Mouse (Mus musculus): ENCODE results near the gene 4931409K22Rik. TPM values are rescaled to one million over a fixed set of nuclear protein-coding genes. Genes with fewer than 3 reads are reported as not detected.
A peak's percentile ranks its signal among the peaks of the same experiment; 100 is the strongest.

4931409K22Rik gene
- polyA plus RNA-seq, 1 experiment from 2014 or later, result 0.10 TPM

- 7% methylated on average over 6 of the region's 6 CpGs for WGBS
- H3K4me1 ChIP-seq (ENCODE audit: control insufficient read depth, insufficient read depth, low read length), result peaks cover 7% of the 10 kb centered on the region; the same call in 1 of the 2 replicates
Measured at GRCm38 (mm10) chr5:24527780-24528179, 28.8 kb downstream of the 4931409K22Rik start.

GRCm38 (mm10) chr5:24526889-24527230 lies 29.7 kb downstream of the 4931409K22Rik start, which contains the start of gene Gbx1:
TSS of gene Gbx1 (minus strand) at chr5:24527202.
- H3K4me3 ChIP-seq (ENCODE audit: low read depth, low read length), result peak within 1 kb of the TSS; percentile 35
- no peak within 1 kb of the TSS for H3K27ac ChIP-seq (ENCODE audit: low read length)
- H3K36me3 ChIP-seq (ENCODE audit: control insufficient read depth, insufficient read depth, low read length), result no peaks in the 10 kb centered on the region
- H3K9me3 ChIP-seq (ENCODE audit: control insufficient read depth, low read depth, low read length), result no peaks in the 10 kb centered on the region
- no peak for ATAC-seq (ENCODE audit: insufficient number of reproducible peaks, insufficient read depth, low FRiP score, low read depth)
- 1% methylated on average over 28 of the region's 49 CpGs for WGBS
- no peak within 1 kb of the TSS; the same call in 1 of the 2 replicates for H3K9ac ChIP-seq (replicated peaks; ENCODE audit: low read depth, low read length)
- H3K4me1 ChIP-seq (ENCODE audit: control insufficient read depth, insufficient read depth, low read length), result peaks cover 7% of the 10 kb centered on the region; the same call in 1 of the 2 replicates
- peak within 1 kb of the TSS; percentile 83 for H3K4me2 ChIP-seq (replicated peaks; ENCODE audit: low read depth, low read length)
- peaks cover 69% of the 10 kb centered on the region for H3K27me3 ChIP-seq (ENCODE audit: control insufficient read depth, insufficient read depth, low read length)

More at GRCm38 (mm10) chr5:24527780-24528179, 28.8 kb downstream of the 4931409K22Rik start:
- H3K4me3 ChIP-seq (ENCODE audit: low read depth, low read length), result no peak overlapping the region
- H3K9ac ChIP-seq (replicated peaks; ENCODE audit: low read depth, low read length), result no peak overlapping the region
- H3K27ac ChIP-seq (ENCODE audit: low read length), result no peak overlapping the region
- no peaks in the 10 kb centered on the region for H3K36me3 ChIP-seq (ENCODE audit: control insufficient read depth, insufficient read depth, low read length)
- no peak for ATAC-seq (ENCODE audit: insufficient number of reproducible peaks, insufficient read depth, low FRiP score, low read depth)
- H3K9me3 ChIP-seq (ENCODE audit: control insufficient read depth, low read depth, low read length), result no peaks in the 10 kb centered on the region
- no peak overlapping the region for H3K4me2 ChIP-seq (replicated peaks; ENCODE audit: low read depth, low read length)
- peaks cover 62% of the 10 kb centered on the region for H3K27me3 ChIP-seq (ENCODE audit: control insufficient read depth, insufficient read depth, low read length)

GRCm38 (mm10) chr5:24526190-24526888 lies 30.3 kb downstream of the 4931409K22Rik start:
- ATAC-seq (ENCODE audit: insufficient number of reproducible peaks, insufficient read depth, low FRiP score, low read depth), result no peak

GRCm38 (mm10) chr5:24525360-24526189 lies 31.0 kb downstream of the 4931409K22Rik start:
- Histone ChIP-seq H3K4me2 (replicated peaks; ENCODE audit: low read depth, low read length) (peak overlapping the region; percentile 83), H3K9ac (replicated peaks; ENCODE audit: low read depth, low read length) (no peak overlapping the region), H3K9me3 (ENCODE audit: control insufficient read depth, low read depth, low read length) (no peaks in the 10 kb centered on the region), H3K4me1 (ENCODE audit: control insufficient read depth, insufficient read depth, low read length) (peaks cover 7% of the 10 kb centered on the region; the same call in 1 of the 2 replicates), H3K36me3 (ENCODE audit: control insufficient read depth, insufficient read depth, low read length) (no peaks in the 10 kb centered on the region), H3K27ac (ENCODE audit: low read length) (no peak overlapping the region), H3K4me3 (ENCODE audit: low read depth, low read length) (peak overlapping the region; percentile 35; the same call in 1 of the 2 replicates), H3K27me3 (ENCODE audit: control insufficient read depth, insufficient read depth, low read length) (peaks cover 70% of the 10 kb centered on the region)
- WGBS, result 4% methylated on average over 34 of the region's 34 CpGs
- ATAC-seq (ENCODE audit: insufficient number of reproducible peaks, insufficient read depth, low FRiP score, low read depth), result no peak

More at GRCm38 (mm10) chr5:24526190-24526888, 30.3 kb downstream of the 4931409K22Rik start:
- peak overlapping the region; percentile 35 for H3K4me3 ChIP-seq (ENCODE audit: low read depth, low read length)
- no peak overlapping the region for H3K27ac ChIP-seq (ENCODE audit: low read length)
- H3K4me1 ChIP-seq (ENCODE audit: control insufficient read depth, insufficient read depth, low read length), result peaks cover 7% of the 10 kb centered on the region; the same call in 1 of the 2 replicates
- H3K4me2 ChIP-seq (replicated peaks; ENCODE audit: low read depth, low read length), result peak overlapping the region; percentile 83
- no peaks in the 10 kb centered on the region for H3K9me3 ChIP-seq (ENCODE audit: control insufficient read depth, low read depth, low read length)
- H3K36me3 ChIP-seq (ENCODE audit: control insufficient read depth, insufficient read depth, low read length), result no peaks in the 10 kb centered on the region
- WGBS, result under 1% methylated on average over 73 of the region's 109 CpGs
- no peak overlapping the region; the same call in 1 of the 2 replicates for H3K9ac ChIP-seq (replicated peaks; ENCODE audit: low read depth, low read length)
- H3K27me3 ChIP-seq (ENCODE audit: control insufficient read depth, insufficient read depth, low read length), result peaks cover 70% of the 10 kb centered on the region

GRCm38 (mm10) chr5:24524522-24524921 lies 32.1 kb downstream of the 4931409K22Rik start:
- Histone ChIP-seq H3K4me3 (ENCODE audit: low read depth, low read length) (no peak overlapping the region), H3K27me3 (ENCODE audit: control insufficient read depth, insufficient read depth, low read length) (peaks cover 66% of the 10 kb centered on the region), H3K27ac (ENCODE audit: low read length) (no peak overlapping the region), H3K36me3 (ENCODE audit: control insufficient read depth, insufficient read depth, low read length) (no peaks in the 10 kb centered on the region), H3K9ac (replicated peaks; ENCODE audit: low read depth, low read length) (no peak overlapping the region), H3K9me3 (ENCODE audit: control insufficient read depth, low read depth, low read length) (no peaks in the 10 kb centered on the region), H3K4me2 (replicated peaks; ENCODE audit: low read depth, low read length) (no peak overlapping the region), H3K4me1 (ENCODE audit: control insufficient read depth, insufficient read depth, low read length) (peaks cover 7% of the 10 kb centered on the region; the same call in 1 of the 2 replicates)
- ATAC-seq (ENCODE audit: insufficient number of reproducible peaks, insufficient read depth, low FRiP score, low read depth), result no peak
- WGBS, result 22% methylated on average over 4 of the region's 4 CpGs

GRCm38 (mm10) chr5:24523806-24524205 lies 32.8 kb downstream of the 4931409K22Rik start:
- H3K4me2 ChIP-seq (replicated peaks; ENCODE audit: low read depth, low read length), result no peak overlapping the region
- WGBS, result 54% methylated on average over 8 of the region's 8 CpGs

GRCm38 (mm10) chr5:24521366-24521765 lies 35.2 kb downstream of the 4931409K22Rik start:
- Histone ChIP-seq H3K9ac (replicated peaks; ENCODE audit: low read depth, low read length) (no peak overlapping the region), H3K27me3 (ENCODE audit: control insufficient read depth, insufficient read depth, low read length) (peaks cover 40% of the 10 kb centered on the region), H3K4me3 (ENCODE audit: low read depth, low read length) (no peak overlapping the region), H3K36me3 (ENCODE audit: control insufficient read depth, insufficient read depth, low read length) (no peaks in the 10 kb centered on the region), H3K4me2 (replicated peaks; ENCODE audit: low read depth, low read length) (no peak overlapping the region), H3K4me1 (ENCODE audit: control insufficient read depth, insufficient read depth, low read length) (peaks cover 4% of the 10 kb centered on the region; the same call in 1 of the 2 replicates), H3K27ac (ENCODE audit: low read length) (no peak overlapping the region), H3K9me3 (ENCODE audit: control insufficient read depth, low read depth, low read length) (no peaks in the 10 kb centered on the region)
- 59% methylated on average over 8 of the region's 8 CpGs for WGBS
- no peak for ATAC-seq (ENCODE audit: insufficient number of reproducible peaks, insufficient read depth, low FRiP score, low read depth)

More at GRCm38 (mm10) chr5:24523806-24524205, 32.8 kb downstream of the 4931409K22Rik start:
- no peak for ATAC-seq (ENCODE audit: insufficient number of reproducible peaks, insufficient read depth, low FRiP score, low read depth)
- no peaks in the 10 kb centered on the region for H3K9me3 ChIP-seq (ENCODE audit: control insufficient read depth, low read depth, low read length)
- H3K36me3 ChIP-seq (ENCODE audit: control insufficient read depth, insufficient read depth, low read length), result no peaks in the 10 kb centered on the region
- H3K27ac ChIP-seq (ENCODE audit: low read length), result no peak overlapping the region
- H3K4me1 ChIP-seq (ENCODE audit: control insufficient read depth, insufficient read depth, low read length), result peaks cover 7% of the 10 kb centered on the region; the same call in 1 of the 2 replicates
- peaks cover 59% of the 10 kb centered on the region for H3K27me3 ChIP-seq (ENCODE audit: control insufficient read depth, insufficient read depth, low read length)
- H3K4me3 ChIP-seq (ENCODE audit: low read depth, low read length), result no peak overlapping the region
- H3K9ac ChIP-seq (replicated peaks; ENCODE audit: low read depth, low read length), result no peak overlapping the region

GRCm38 (mm10) chr5:24512271-24512670 lies 44.3 kb downstream of the 4931409K22Rik start:
- no peak overlapping the region for H3K4me3 ChIP-seq (ENCODE audit: low read depth, low read length)
- 42% methylated on average over 8 of the region's 8 CpGs for WGBS
- no peaks in the 10 kb centered on the region for H3K4me1 ChIP-seq (ENCODE audit: control insufficient read depth, insufficient read depth, low read length)
- H3K9ac ChIP-seq (replicated peaks; ENCODE audit: low read depth, low read length), result no peak overlapping the region
- H3K36me3 ChIP-seq (ENCODE audit: control insufficient read depth, insufficient read depth, low read length), result no peaks in the 10 kb centered on the region
- no peak overlapping the region for H3K4me2 ChIP-seq (replicated peaks; ENCODE audit: low read depth, low read length)
- H3K9me3 ChIP-seq (ENCODE audit: control insufficient read depth, low read depth, low read length), result no peaks in the 10 kb centered on the region; the same call in 1 of the 2 replicates
- no peak overlapping the region for H3K27ac ChIP-seq (ENCODE audit: low read length)
- no peak for ATAC-seq (ENCODE audit: insufficient number of reproducible peaks, insufficient read depth, low FRiP score, low read depth)
- no peaks in the 10 kb centered on the region for H3K27me3 ChIP-seq (ENCODE audit: control insufficient read depth, insufficient read depth, low read length)
